11 mouse cellular contexts compared by ENCODE assay signal in genomic region chr8:11559511-11559910, GRCm38 (mm10). TPM values are rescaled to one million over a fixed set of nuclear protein-coding genes. Genes with fewer than 3 reads are reported as not detected.
A peak's percentile ranks its signal among the peaks of the same experiment; 100 is the strongest.
DNase-seq lines count a peak whose midpoint lies in the region; ATAC-seq lines count a peak whose summit lies in the region.
"Had no signal": no experiment of that assay in that cellular context is flagged by ENCODE, and none has a peak within 500 bp of the region (broad histone marks: within the 10 kb centered on the region; RNA-seq: fewer than 3 reads in every experiment).

No protein-coding gene starts in this region.

- no peaks in the 10 kb centered on the region for H3K27me3 ChIP-seq in heart, embryonic 11.5 days (ENCODE audit: control insufficient read depth, insufficient read depth, low read length)
- no peaks in the 10 kb centered on the region for H3K27me3 ChIP-seq in lung, embryonic 16.5 days (ENCODE audit: control insufficient read depth, insufficient read depth, low read depth, low read length)
- H3K27me3 ChIP-seq in midbrain, embryonic 16.5 days (ENCODE audit: control insufficient read depth, insufficient read depth, low read depth, low read length): no peaks in the 10 kb centered on the region

- WGBS in heart, embryonic 11.5 days (ENCODE audit: insufficient replicate concordance): 47% methylated on average over 3 of the region's 3 CpGs
- WGBS in lung, embryonic 16.5 days: 47% methylated on average over 3 of the region's 3 CpGs
- 88% methylated on average over 3 of the region's 3 CpGs for WGBS in midbrain, embryonic 16.5 days

- H3K4me1 ChIP-seq in heart, embryonic 11.5 days (ENCODE audit: control insufficient read depth, insufficient read depth, low read length): peaks cover 15% of the 10 kb centered on the region
- peaks cover 13% of the 10 kb centered on the region for H3K4me1 ChIP-seq in lung, embryonic 16.5 days (replicated peaks; ENCODE audit: control insufficient read depth, insufficient read depth, low read length)
- H3K4me1 ChIP-seq in midbrain, embryonic 16.5 days (ENCODE audit: control insufficient read depth, insufficient read depth, low read length): peaks cover 19% of the 10 kb centered on the region

- DNase-seq in heart, postnatal 14 days: no peak
- no peak for DNase-seq in lung, postnatal 4 days
- peak; percentile 29 for DNase-seq in induced T-regulatory cell, adult 2 months (ENCODE audit: low read depth)
- DNase-seq in thymus, postnatal 0 days (ENCODE audit: low spot score): no peak
- DNase-seq in ovary, postnatal 36 days (ENCODE audit: low spot score): no peak
- DNase-seq: gastrocnemius, postnatal 14 days; thymus, adult 18-20 months had no signal

- H3K4me3 ChIP-seq in heart, embryonic 11.5 days (ENCODE audit: low read depth, low read length): peak overlapping the region; percentile 87; the same call in 1 of the 2 replicates
- H3K4me3 ChIP-seq in lung, embryonic 16.5 days (ENCODE audit: low read length): no peak overlapping the region
- H3K4me3 ChIP-seq in midbrain, embryonic 16.5 days (ENCODE audit: low read depth, low read length): no peak overlapping the region

- H3K4me2 ChIP-seq in heart, embryonic 11.5 days: peak overlapping the region; percentile 66
- peak overlapping the region; percentile 56 for H3K4me2 ChIP-seq in lung, embryonic 16.5 days (ENCODE audit: low read depth, low read length)
- H3K4me2 ChIP-seq in midbrain, embryonic 16.5 days (ENCODE audit: low read length): peak overlapping the region; percentile 72

- peak overlapping the region; percentile 83; the same call in 1 of the 2 replicates for H3K9ac ChIP-seq in heart, embryonic 11.5 days (ENCODE audit: low read depth, low read length)
- H3K9ac ChIP-seq in lung, embryonic 16.5 days (ENCODE audit: low read length): no peak overlapping the region; the same call in 1 of the 2 replicates
- no peak overlapping the region for H3K9ac ChIP-seq in midbrain, embryonic 16.5 days (ENCODE audit: low read depth, low read length)

- no peak for ATAC-seq in heart, embryonic 11.5 days (replicated peaks; ENCODE audit: insufficient number of reproducible peaks, low FRiP score, low TSS enrichment)
- ATAC-seq in lung, embryonic 16.5 days (ENCODE audit: low read depth): no peak
- no peak for ATAC-seq in midbrain, embryonic 16.5 days
- ATAC-seq: CD4-positive, CD25-positive, alpha-beta regulatory T cell, adult 4 months had no signal

- 0 out of 2 replicates have a peak, but pooled peaks cover 1% of the 10 kb centered on the region for H3K9me3 ChIP-seq in heart, embryonic 11.5 days (replicated peaks; ENCODE audit: control insufficient read depth, low read length)
- no peaks in the 10 kb centered on the region for H3K9me3 ChIP-seq in lung, embryonic 16.5 days (ENCODE audit: control insufficient read depth, low read length)
- no peaks in the 10 kb centered on the region for H3K9me3 ChIP-seq in midbrain, embryonic 16.5 days (replicated peaks; ENCODE audit: control insufficient read depth, low read length, poor library complexity, severe bottlenecking)

- intact Hi-C loops in heart, postnatal 14 days (cut with DNase I): no loop called here

- H3K27ac ChIP-seq in heart, embryonic 11.5 days (ENCODE audit: low read depth, low read length): no peak overlapping the region
- no peak overlapping the region for H3K27ac ChIP-seq in lung, embryonic 16.5 days (ENCODE audit: low read length)
- H3K27ac ChIP-seq in midbrain, embryonic 16.5 days (ENCODE audit: low read length): no peak overlapping the region

- peaks cover 20% of the 10 kb centered on the region for H3K36me3 ChIP-seq in heart, embryonic 11.5 days (ENCODE audit: control insufficient read depth, insufficient read depth, low read length)
- peaks cover 19% of the 10 kb centered on the region for H3K36me3 ChIP-seq in lung, embryonic 16.5 days (ENCODE audit: control insufficient read depth, insufficient read depth, low read length)
- H3K36me3 ChIP-seq in midbrain, embryonic 16.5 days (ENCODE audit: control insufficient read depth, insufficient read depth, low read length): peaks cover 8% of the 10 kb centered on the region

RNA-seq across cellular contexts. Expression of gene Ing1, which starts 4.1 kb away (rescaled TPM):
- polyA plus RNA-seq in heart, embryonic 11.5 days (2014; fragmentation: Nextera tagmentation; extraction: Ambion mirVana): 29.3 and 29.8 TPM in 2 replicates
- total RNA-seq in heart, postnatal 14 days (2021): 10 to 100 TPM; 23.6 to 24.2 TPM
- polyA plus RNA-seq in lung, embryonic 16.5 days (2015; fragmentation: Nextera tagmentation; extraction: Ambion mirVana): 36.3 and 36.8 TPM in 2 replicates
- polyA plus RNA-seq in midbrain, embryonic 16.5 days (2015; fragmentation: Nextera tagmentation; extraction: Ambion mirVana): 39.3 and 42.4 TPM in 2 replicates
- polyA plus RNA-seq in thymus, postnatal 0 days (2015; fragmentation: Nextera tagmentation; extraction: Ambion mirVana): 85.3 and 87.0 TPM in 2 replicates

RNA-seq across cellular contexts. Expression of gene Cars2, which starts 8.9 kb away (rescaled TPM):
- 22.9 and 25.7 TPM in 2 replicates for polyA plus RNA-seq in heart, embryonic 11.5 days (2014; fragmentation: Nextera tagmentation; extraction: Ambion mirVana)
- 10 to 100 TPM; 37.0 TPM for total RNA-seq in heart, postnatal 14 days (2021)
- polyA plus RNA-seq in lung, embryonic 16.5 days (2015; fragmentation: Nextera tagmentation; extraction: Ambion mirVana): 24.5 and 27.2 TPM in 2 replicates
- 21.8 and 22.4 TPM in 2 replicates for polyA plus RNA-seq in midbrain, embryonic 16.5 days (2015; fragmentation: Nextera tagmentation; extraction: Ambion mirVana)
- 27.9 and 29.3 TPM in 2 replicates for polyA plus RNA-seq in thymus, postnatal 0 days (2015; fragmentation: Nextera tagmentation; extraction: Ambion mirVana)
